Mouse (Mus musculus): Measurements from ENCODE around the gene Baiap2. TPM values are rescaled to one million over a fixed set of nuclear protein-coding genes. Genes with fewer than 3 reads are reported as not detected.

Gene Baiap2
- polyA plus RNA-seq, 1 experiment from 2014 or later, result 15.4 TPM

- no peak for TF ChIP-seq CTCF (IDR thresholded peaks at IDR 0.05)
Observed at GRCm38 (mm10) chr11:119907711-119908110, 34.9 kb upstream of the Baiap2 start.

DNA sequence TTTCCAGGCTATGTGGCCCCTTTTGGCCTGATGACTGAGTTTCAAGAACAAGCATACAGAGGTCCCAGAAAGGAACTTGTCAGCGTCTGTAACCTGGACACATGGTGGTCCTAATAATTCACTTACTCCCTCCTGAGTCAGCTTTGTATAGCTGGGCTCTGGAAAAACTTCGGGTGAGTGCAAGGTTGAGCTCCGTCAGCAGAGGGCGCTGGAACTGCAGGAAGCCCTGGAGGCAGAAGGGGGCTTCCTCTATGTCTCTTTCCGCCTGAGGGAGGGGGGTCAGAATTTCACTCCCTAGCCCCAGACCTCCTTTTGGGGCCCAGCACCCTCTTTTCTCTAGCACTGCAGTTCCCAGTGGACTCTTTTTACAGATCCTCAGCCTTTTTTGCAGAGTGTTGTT is 33.1 kb upstream of the Baiap2 start:
- DNase-seq (ENCODE audit: low read depth, low spot score) (no peak), ATAC-seq (no peak)
- CTCF ChIA-PET, result interaction anchor here (0.6 to 3.2 kb wide), 14 partner anchors 9 to 418 kb away, joined by 3 to 29 read pairs (median 4); partner anchors contain the start of genes Endov, Ndufaf8 and Tepsin
- POLR2A ChIA-PET, result no interaction called here
- no peak for TF ChIP-seq CTCF (IDR thresholded peaks at IDR 0.05)
- H3K27me3 ChIP-seq, result peaks cover 15% of the 10 kb centered on the region
- in situ Hi-C loops (cut with MboI; ENCODE audit: low pct_unique_long_range_greater_than_20kb), result loop anchor here (25.0 kb wide), 1 partner anchor 403 kb away; no protein-coding TSS in a partner anchor

More at GRCm38 (mm10) chr11:119907711-119908110, 34.9 kb upstream of the Baiap2 start:
- peaks cover 15% of the 10 kb centered on the region for H3K27me3 ChIP-seq
- in situ Hi-C loops (cut with MboI; ENCODE audit: low pct_unique_long_range_greater_than_20kb), result loop anchor here (25.0 kb wide), 1 partner anchor 405 kb away; no protein-coding TSS in a partner anchor
- no peak for ATAC-seq
- DNase-seq (ENCODE audit: low read depth, low spot score), result no peak
- CTCF ChIA-PET, result interaction anchor here (1.5 kb wide), 1 partner anchor 83 kb away, joined by 4 read pairs; no protein-coding TSS in a partner anchor
- POLR2A ChIA-PET, result interaction anchor here (0.8 kb wide), 1 partner anchor 82 kb away, joined by 3 read pairs; no protein-coding TSS in a partner anchor

- ATAC-seq (no peak), DNase-seq (ENCODE audit: low read depth, low spot score) (no peak)
- peaks cover 5% of the 10 kb centered on the region for H3K27me3 ChIP-seq
- in situ Hi-C loops (cut with MboI; ENCODE audit: low pct_unique_long_range_greater_than_20kb), result loop anchor here (10.0 to 25.0 kb wide), 2 partner anchors 82 to 399 kb away; no protein-coding TSS in a partner anchor
- ChIA-PET POLR2A (interaction anchor here (0.8 to 1.4 kb wide), 4 partner anchors 8 to 78 kb away, joined by 3 to 4 read pairs (median 3); no protein-coding TSS in a partner anchor), CTCF (interaction anchor here (0.6 to 3.3 kb wide), 5 partner anchors 8 to 79 kb away, joined by 3 to 20 read pairs (median 4); no protein-coding TSS in a partner anchor)
- TF ChIP-seq CTCF (IDR thresholded peaks at IDR 0.05), result no peak
Observed at GRCm38 (mm10) chr11:119912845-119913244, 29.7 kb upstream of the Baiap2 start.

DNA sequence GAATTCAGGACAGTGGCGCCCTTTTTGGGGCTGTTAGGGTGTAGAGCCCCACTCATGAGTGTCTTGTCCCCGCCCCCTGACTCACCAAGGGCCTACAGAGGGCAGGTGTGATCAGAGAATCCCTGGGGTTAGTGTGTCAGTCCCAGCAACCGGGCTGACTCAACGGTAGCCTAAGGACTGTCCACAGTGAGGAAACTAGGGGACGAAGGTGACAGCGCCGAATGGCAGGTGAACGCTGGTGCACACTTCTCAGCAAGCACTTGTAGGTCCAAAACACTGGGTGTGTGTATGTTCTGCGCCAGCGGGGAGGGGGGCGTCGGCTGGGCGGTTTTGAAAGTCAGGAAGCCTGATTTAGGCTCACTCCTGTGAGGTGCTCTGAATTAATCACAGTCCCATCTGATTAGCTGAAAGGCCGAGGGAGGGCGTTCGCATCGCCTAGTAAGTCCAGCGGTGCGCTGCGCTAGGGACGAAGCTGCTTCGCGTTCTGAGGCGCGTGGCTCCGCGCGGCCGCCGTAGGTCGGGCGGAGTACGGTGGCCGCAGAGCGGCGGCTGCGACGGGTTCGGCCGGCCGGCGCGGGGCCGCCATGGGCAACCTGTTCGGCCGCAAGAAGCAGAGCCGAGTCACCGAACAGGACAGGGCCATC is 29.1 kb upstream of the Baiap2 start, which contains the start of gene Chmp6:
Gene Chmp6, plus strand, starts transcription at position 151 of the 644 bp plus-strand sequence.
- ChIA-PET POLR2A (interaction anchor here (0.8 to 1.4 kb wide), 4 partner anchors 8 to 78 kb away, joined by 3 to 4 read pairs (median 3); no protein-coding TSS in a partner anchor), CTCF (interaction anchor here (0.6 to 3.3 kb wide), 4 partner anchors 9 to 78 kb away, joined by 3 to 20 read pairs (median 5); no protein-coding TSS in a partner anchor)
- in situ Hi-C loops (cut with MboI; ENCODE audit: low pct_unique_long_range_greater_than_20kb), result loop anchor here (10.0 to 25.0 kb wide), 2 partner anchors 81 to 399 kb away; no protein-coding TSS in a partner anchor
- H3K27me3 ChIP-seq, result no peaks in the 10 kb centered on the region
- DNase-seq (ENCODE audit: low read depth, low spot score), result no peak
- peak; percentile 61 for ATAC-seq
- no peak for TF ChIP-seq CTCF (IDR thresholded peaks at IDR 0.05)

DNA sequence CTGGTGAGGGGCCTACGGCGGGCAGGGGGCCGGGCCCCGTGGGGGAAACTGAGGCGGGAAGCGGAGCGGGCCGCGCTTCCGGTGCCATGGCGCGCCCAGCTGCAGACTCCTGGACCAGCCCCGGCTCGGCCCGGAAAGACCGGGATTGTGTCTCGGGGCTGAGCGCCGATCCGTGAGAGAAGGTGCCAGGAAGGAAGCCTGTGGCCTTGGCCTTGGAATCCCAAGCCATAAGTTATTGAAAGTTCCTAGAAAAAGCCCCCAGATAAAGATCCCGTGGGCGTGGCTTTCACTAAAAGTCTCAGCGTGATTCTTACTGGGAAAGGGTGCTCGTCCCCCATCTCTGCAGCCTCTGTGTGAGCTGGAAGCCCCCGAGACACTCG is 28.6 kb upstream of the Baiap2 start:
- POLR2A ChIA-PET, result interaction anchor here (1.4 kb wide), 1 partner anchor 9 kb away, joined by 4 read pairs; no protein-coding TSS in a partner anchor
- ATAC-seq (peak; percentile 33), DNase-seq (ENCODE audit: low read depth, low spot score) (no peak)
- no peaks in the 10 kb centered on the region for H3K27me3 ChIP-seq
- TF ChIP-seq CTCF (IDR thresholded peaks at IDR 0.05), result no peak
- CTCF ChIA-PET, result interaction anchor here (2.1 to 3.3 kb wide), 2 partner anchors 12 to 78 kb away, joined by 6 to 20 read pairs; no protein-coding TSS in a partner anchor
- in situ Hi-C loops (cut with MboI; ENCODE audit: low pct_unique_long_range_greater_than_20kb), result loop anchor here (10.0 to 25.0 kb wide), 2 partner anchors 81 to 398 kb away; no protein-coding TSS in a partner anchor

- ATAC-seq (no peak), DNase-seq (ENCODE audit: low read depth, low spot score) (no peak)
- ChIA-PET CTCF (interaction anchor here (3.3 kb wide), 1 partner anchor 78 kb away, joined by 20 read pairs; no protein-coding TSS in a partner anchor), POLR2A (interaction anchor here (1.4 kb wide), 1 partner anchor 9 kb away, joined by 4 read pairs; no protein-coding TSS in a partner anchor)
- no peaks in the 10 kb centered on the region for H3K27me3 ChIP-seq
- TF ChIP-seq CTCF (IDR thresholded peaks at IDR 0.05), result no peak
- in situ Hi-C loops (cut with MboI; ENCODE audit: low pct_unique_long_range_greater_than_20kb), result loop anchor here (10.0 to 25.0 kb wide), 2 partner anchors 80 to 398 kb away; no protein-coding TSS in a partner anchor
Observed at GRCm38 (mm10) chr11:119914381-119914780, 28.2 kb upstream of the Baiap2 start.

DNA sequence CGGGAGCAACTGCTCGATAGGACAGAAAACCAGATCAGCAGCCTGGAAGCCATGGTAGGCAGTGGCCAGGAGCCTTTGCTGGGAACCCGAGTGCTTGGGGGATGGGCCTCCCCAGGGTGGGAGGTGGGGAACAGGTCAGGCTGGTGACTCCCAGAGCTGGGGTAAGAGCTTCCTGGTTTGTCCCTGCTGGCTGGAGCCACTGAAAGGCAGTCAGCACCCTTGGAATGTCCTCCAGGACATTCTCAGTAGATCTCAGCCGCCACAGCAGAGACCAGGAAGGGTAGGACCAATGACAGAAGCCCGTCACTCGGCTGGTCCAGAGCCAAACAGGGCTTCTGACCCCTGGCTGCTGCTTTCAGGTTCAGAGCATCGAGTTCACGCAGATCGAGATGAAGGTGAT is 26.9 kb upstream of the Baiap2 start:
- DNase-seq (ENCODE audit: low read depth, low spot score) (no peak), ATAC-seq (no peak)
- in situ Hi-C loops (cut with MboI; ENCODE audit: low pct_unique_long_range_greater_than_20kb), result loop anchor here (10.0 to 25.0 kb wide), 2 partner anchors 79 to 397 kb away; no protein-coding TSS in a partner anchor
- CTCF ChIA-PET, result interaction anchor here (1.2 to 1.6 kb wide), 2 partner anchors 10 to 11 kb away, joined by 3 to 6 read pairs; no protein-coding TSS in a partner anchor
- H3K27me3 ChIP-seq, result no peaks in the 10 kb centered on the region
- no peak for TF ChIP-seq CTCF (IDR thresholded peaks at IDR 0.05)
- POLR2A ChIA-PET, result interaction anchor here (0.7 to 1.4 kb wide), 2 partner anchors 9 to 26 kb away, joined by 3 to 5 read pairs; no protein-coding TSS in a partner anchor

GRCm38 (mm10) chr11:119916102-119916790 is 26.3 kb upstream of the Baiap2 start:
- ATAC-seq (no peak), DNase-seq (ENCODE audit: low read depth, low spot score) (no peak)
- CTCF ChIA-PET, result interaction anchor here (1.2 to 1.6 kb wide), 2 partner anchors 9 to 10 kb away, joined by 3 to 6 read pairs; no protein-coding TSS in a partner anchor
- no peaks in the 10 kb centered on the region for H3K27me3 ChIP-seq
- no peak for TF ChIP-seq CTCF (IDR thresholded peaks at IDR 0.05)
- POLR2A ChIA-PET, result interaction anchor here (1.2 to 1.4 kb wide), 2 partner anchors 9 to 11 kb away, joined by 3 read pairs; no protein-coding TSS in a partner anchor
- in situ Hi-C loops (cut with MboI; ENCODE audit: low pct_unique_long_range_greater_than_20kb), result loop anchor here (10.0 to 25.0 kb wide), 2 partner anchors 79 to 396 kb away; no protein-coding TSS in a partner anchor

DNA sequence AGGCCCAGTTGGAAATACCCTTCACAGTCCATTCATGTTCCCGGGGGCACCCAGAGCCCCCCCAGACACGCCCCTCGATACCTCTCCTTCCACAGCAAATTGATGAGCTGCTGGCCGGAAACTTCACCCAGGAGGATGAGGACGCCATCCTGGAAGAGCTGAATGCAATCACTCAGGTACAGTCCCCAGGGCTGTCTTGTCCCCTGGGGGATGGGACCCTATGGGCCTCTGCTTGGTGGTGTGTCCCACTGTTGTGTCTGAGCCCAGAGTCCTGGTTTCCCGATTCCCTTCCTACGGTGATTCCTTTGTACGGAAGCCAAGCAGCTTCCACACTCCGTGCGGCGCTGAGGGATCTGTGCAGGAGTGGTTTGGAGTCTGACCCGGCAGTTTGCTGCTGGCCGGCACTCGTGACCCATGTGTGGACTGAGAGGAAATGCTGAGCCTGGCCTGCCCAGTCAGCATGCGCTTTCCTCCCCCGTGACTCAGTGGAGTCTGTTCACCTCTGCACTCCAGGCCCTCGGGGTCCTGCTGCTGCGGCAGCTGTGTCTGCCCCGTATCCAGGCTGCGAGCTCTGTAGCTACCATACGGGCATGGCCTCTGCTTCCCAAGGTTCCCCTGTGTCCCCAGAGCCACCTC is 25.6 kb upstream of the Baiap2 start:
- CTCF ChIA-PET, result interaction anchor here (1.2 to 1.6 kb wide), 2 partner anchors 8 to 10 kb away, joined by 3 to 6 read pairs; no protein-coding TSS in a partner anchor
- in situ Hi-C loops (cut with MboI; ENCODE audit: low pct_unique_long_range_greater_than_20kb), result loop anchor here (10.0 to 25.0 kb wide), 2 partner anchors 78 to 395 kb away; no protein-coding TSS in a partner anchor
- POLR2A ChIA-PET, result interaction anchor here (1.2 kb wide), 1 partner anchor 10 kb away, joined by 3 read pairs; no protein-coding TSS in a partner anchor
- TF ChIP-seq CTCF (IDR thresholded peaks at IDR 0.05), result no peak
- DNase-seq (ENCODE audit: low read depth, low spot score), result no peak
- H3K27me3 ChIP-seq, result no peaks in the 10 kb centered on the region
- no peak for ATAC-seq
